26 mouse cellular contexts compared by ENCODE assay signal in the genomic region with DNA sequence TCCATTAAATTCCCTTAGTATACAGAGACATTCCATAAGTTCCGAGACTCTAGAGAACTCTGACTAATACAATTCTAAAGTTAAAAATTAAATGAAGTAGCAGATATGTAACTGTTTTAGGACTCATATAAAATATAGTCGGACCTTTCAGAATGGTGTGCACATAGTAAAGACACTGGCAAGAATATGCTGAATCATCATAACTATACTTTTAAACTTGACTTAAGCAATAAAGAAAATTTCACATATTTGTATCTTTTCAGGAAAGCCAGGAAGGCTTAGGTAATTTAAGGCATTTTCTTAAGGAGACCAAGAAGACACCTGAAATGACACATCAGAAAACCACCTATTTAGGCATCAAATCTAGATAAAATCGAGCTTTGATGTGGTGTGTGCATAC.
"Had no signal": no experiment of that assay in that cellular context is flagged by ENCODE, and none has a peak within 500 bp of the region (broad histone marks: within the 10 kb centered on the region; RNA-seq: fewer than 3 reads in every experiment).

No protein-coding gene starts in this region.

- H3K9me3 ChIP-seq: embryonic facial prominence, embryonic 10.5 days; embryonic facial prominence, embryonic 12.5 days; embryonic facial prominence, embryonic 13.5 days; embryonic facial prominence, embryonic 15.5 days; forebrain, embryonic 10.5 days; forebrain, embryonic 13.5 days; forebrain, embryonic 15.5 days; heart, embryonic 10.5 days had no signal

- H3K27ac ChIP-seq: embryonic facial prominence, embryonic 10.5 days; embryonic facial prominence, embryonic 12.5 days; embryonic facial prominence, embryonic 13.5 days; embryonic facial prominence, embryonic 15.5 days; forebrain, embryonic 10.5 days; forebrain, embryonic 13.5 days; forebrain, embryonic 15.5 days; gastrocnemius, adult 2 months; heart, adult 2 months; heart, embryonic 10.5 days had no signal

- H3K4me1 ChIP-seq: embryonic facial prominence, embryonic 10.5 days; embryonic facial prominence, embryonic 12.5 days; embryonic facial prominence, embryonic 13.5 days; embryonic facial prominence, embryonic 15.5 days; forebrain, embryonic 10.5 days; forebrain, embryonic 13.5 days; heart, embryonic 10.5 days had no signal

- H3K36me3 ChIP-seq: embryonic facial prominence, embryonic 10.5 days; embryonic facial prominence, embryonic 12.5 days; embryonic facial prominence, embryonic 13.5 days; embryonic facial prominence, embryonic 15.5 days; forebrain, embryonic 10.5 days; forebrain, embryonic 15.5 days; heart, embryonic 10.5 days had no signal

- H3K4me3 ChIP-seq: embryonic facial prominence, embryonic 10.5 days; embryonic facial prominence, embryonic 12.5 days; embryonic facial prominence, embryonic 13.5 days; embryonic facial prominence, embryonic 15.5 days; erythroblast, embryonic 14.5 days; forebrain, embryonic 10.5 days; forebrain, embryonic 13.5 days; forebrain, embryonic 15.5 days; gastrocnemius, adult 2 months; heart, adult 2 months; heart, embryonic 10.5 days had no signal

- ATAC-seq: forebrain, embryonic 13.5 days; forebrain, embryonic 14.5 days; forebrain, embryonic 15.5 days; forebrain, embryonic 16.5 days; forebrain, postnatal 0 days had no signal

- H3K9ac ChIP-seq: embryonic facial prominence, embryonic 12.5 days; embryonic facial prominence, embryonic 13.5 days; embryonic facial prominence, embryonic 15.5 days; forebrain, embryonic 13.5 days; forebrain, embryonic 15.5 days; forebrain, postnatal 0 days had no signal

- H3K4me2 ChIP-seq: embryonic facial prominence, embryonic 12.5 days; embryonic facial prominence, embryonic 13.5 days; embryonic facial prominence, embryonic 15.5 days; forebrain, embryonic 13.5 days; forebrain, embryonic 15.5 days had no signal

- DNase-seq: cerebellum, adult 9-11 months; cerebellum, postnatal 10 days; cerebellum, postnatal 14 days; cerebellum, postnatal 25 days; cerebellum, postnatal 36 days; embryo, embryonic 11 days; forebrain, postnatal 0 days; gastrocnemius, adult 2 months; gastrocnemius, postnatal 10 days; gastrocnemius, postnatal 14 days; gastrocnemius, postnatal 25 days; gastrocnemius, postnatal 36 days; heart, adult 11 months; heart, adult 18-20 months; heart, adult 2 months had no signal

- H3K27me3 ChIP-seq: embryonic facial prominence, embryonic 12.5 days; embryonic facial prominence, embryonic 13.5 days; embryonic facial prominence, embryonic 15.5 days; forebrain, embryonic 13.5 days had no signal
